Mouse (Mus musculus) megakaryocyte progenitor cell, adult 5-6 weeks (primary cell): ENCODE measurements around the gene Gal3st3. TPM values are rescaled to one million over a fixed set of nuclear protein-coding genes. Genes with fewer than 3 reads are reported as not detected.
A peak's percentile ranks its signal among the peaks of the same experiment; 100 is the strongest.
"Not testable (repeated sequence)": the region's sequence is repeated elsewhere in the genome, so short reads cannot be mapped to it uniquely, and the experiment has no call there.

Experiments used
- ATAC-seq: replicated peaks from 2 replicates; pipeline ENCODE4 v1.8.0; 2016; ENCODE audit warnings: mild to moderate bottlenecking, moderate TSS enrichment, inconsistent platforms; ENCODE audit not compliant: poor library complexity
- total RNA-seq, 2 experiments: library from RNA; stranded (forward) in 1 of 2; stranded (reverse) in 1 of 2; fragments of 157-497, 149-512 nt in 1 of 2; fragments of 200-1000 nt in 1 of 2; gene quantifications; 2 replicates each; pipeline versions ENCODE4 v1.2.3 to v1.2.4; 2015 to 2017

Gene Gal3st3
- total RNA-seq, 2 experiments from 2014 or later, result not detected

- ATAC-seq, result no peak
Observed at GRCm38 (mm10) chr19:5306968-5307734, 9.0 kb downstream of the Gal3st3 start.

- ATAC-seq, result no peak
Observed at GRCm38 (mm10) chr19:5309025-5309424, 10.9 kb downstream of the Gal3st3 start.

DNA sequence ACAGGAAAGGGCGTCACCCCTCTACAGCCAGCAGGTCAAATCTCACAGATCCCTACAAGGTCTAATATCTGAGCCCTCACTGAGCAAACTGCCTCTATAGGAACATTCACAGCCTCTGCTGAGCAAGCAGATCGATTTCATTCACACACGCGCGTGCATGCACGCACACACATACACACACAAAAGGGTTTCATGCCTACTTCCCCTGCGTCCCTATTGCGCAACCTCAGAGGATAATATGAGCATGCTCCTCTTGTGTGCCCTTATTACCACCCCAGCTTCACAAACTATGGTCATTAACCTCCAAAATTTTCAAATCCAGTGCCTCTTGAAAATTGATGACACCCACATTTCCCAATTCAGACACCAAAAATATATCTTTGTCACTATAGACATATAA is 15.1 kb downstream of the Gal3st3 start:
- no peak for ATAC-seq

- ATAC-seq, result 0 out of 2 replicates have a peak, but pooled peaks have one; percentile 48
Observed at GRCm38 (mm10) chr19:5323801-5324200, 25.7 kb downstream of the Gal3st3 start.

DNA sequence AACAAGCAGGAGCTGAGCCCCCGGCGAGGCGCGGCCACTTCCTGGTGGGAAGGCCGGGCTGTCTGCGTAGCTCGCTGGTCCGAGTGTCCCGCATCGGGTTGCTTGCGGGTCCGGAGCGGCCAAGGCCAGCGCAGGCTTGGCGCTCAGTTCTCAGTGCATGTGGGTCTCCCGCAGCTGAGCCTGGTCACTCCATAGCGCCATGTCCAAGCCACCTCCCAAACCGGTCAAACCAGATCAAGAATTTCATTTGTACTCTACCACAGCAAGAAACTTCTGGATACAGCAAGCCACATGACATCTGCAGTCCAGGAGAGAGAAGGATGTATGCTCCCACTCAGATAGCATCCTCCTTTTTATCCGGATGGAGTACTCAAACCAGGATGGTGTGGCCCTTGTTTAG is 29.8 kb downstream of the Gal3st3 start:
- ATAC-seq, result no peak

DNA sequence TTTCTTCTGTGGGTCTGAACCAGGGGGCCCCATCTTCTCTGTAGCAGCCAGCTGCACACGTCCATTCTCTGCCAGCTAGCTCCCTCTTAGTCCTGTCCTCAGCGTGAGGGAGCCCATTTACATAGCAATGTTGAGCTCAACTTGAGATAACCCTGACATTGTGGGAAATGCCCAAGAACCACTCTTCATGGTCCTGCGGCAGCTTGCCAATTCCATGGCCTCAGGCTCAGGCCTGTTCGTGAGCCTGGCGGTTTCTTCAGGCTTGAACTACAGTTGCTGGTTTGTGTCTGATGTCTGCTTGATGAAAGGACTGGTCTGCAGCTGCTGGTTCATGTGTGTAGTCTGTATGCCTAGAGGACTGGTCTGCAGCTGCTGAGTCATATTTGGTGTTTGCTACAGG is 36.6 kb downstream of the Gal3st3 start:
- ATAC-seq, result no peak

DNA sequence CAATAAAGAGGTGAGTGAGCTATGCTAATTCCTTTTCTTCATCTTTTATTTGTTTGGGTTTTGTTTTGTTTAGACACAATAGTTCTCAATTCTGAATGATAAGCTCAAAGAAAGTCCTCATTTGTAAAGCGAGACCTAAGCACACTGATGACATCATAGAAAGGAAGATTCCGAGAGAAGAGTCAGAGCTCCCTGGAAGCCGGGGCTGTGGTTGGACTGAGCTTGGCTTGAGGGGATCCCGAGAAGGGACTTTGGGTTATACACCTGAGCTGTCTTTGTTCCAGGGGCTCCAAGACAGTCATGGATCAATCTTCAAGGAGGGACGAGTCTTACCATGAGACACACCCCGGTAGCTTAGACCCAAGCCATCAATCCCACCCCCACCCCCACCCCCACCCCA is 37.3 kb downstream of the Gal3st3 start, which contains the start of gene Catsper1:
Catsper1 (plus strand) TSS at position 301 of the 400 bp plus-strand sequence.
- ATAC-seq, result no peak

GRCm38 (mm10) chr19:5337975-5338374 is 39.8 kb downstream of the Gal3st3 start:
- peak; percentile 84 for ATAC-seq

DNA sequence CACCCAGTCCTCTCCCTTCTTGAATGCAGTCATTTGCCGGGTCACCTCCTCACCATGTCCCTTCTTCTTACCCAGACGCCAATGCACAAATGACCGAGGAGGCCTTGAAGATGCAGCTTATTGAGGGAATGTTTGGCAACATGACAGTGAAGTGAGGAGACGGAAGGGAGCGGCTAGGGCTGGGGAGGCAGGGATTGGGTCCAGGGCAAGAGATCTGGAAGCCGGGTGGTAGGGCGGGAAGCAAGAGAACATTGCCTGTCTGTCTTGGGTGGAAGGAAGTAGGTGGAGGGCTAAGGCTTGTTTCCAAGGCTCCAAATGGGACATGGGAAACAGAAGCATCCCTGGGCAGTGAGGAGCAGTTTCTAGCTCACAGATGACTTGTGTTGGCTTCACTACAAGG is 43.2 kb downstream of the Gal3st3 start:
- ATAC-seq, result no peak

- ATAC-seq, result no peak
Observed at GRCm38 (mm10) chr19:5345297-5346131, 47.4 kb downstream of the Gal3st3 start.

- ATAC-seq, result no peak
Observed at GRCm38 (mm10) chr19:5348064-5348463, 49.9 kb downstream of the Gal3st3 start.

GRCm38 (mm10) chr19:5348526-5349501 is 50.7 kb downstream of the Gal3st3 start:
- ATAC-seq, result peak; percentile 86

GRCm38 (mm10) chr19:5349502-5349873 is 51.4 kb downstream of the Gal3st3 start, which contains the start of gene Cst6:
Gene Cst6, minus strand, starts transcription at chr19:5349574.
- ATAC-seq, result not testable (repeated sequence)

GRCm38 (mm10) chr19:5353609-5354008 is 55.5 kb downstream of the Gal3st3 start:
- ATAC-seq, result no peak

DNA sequence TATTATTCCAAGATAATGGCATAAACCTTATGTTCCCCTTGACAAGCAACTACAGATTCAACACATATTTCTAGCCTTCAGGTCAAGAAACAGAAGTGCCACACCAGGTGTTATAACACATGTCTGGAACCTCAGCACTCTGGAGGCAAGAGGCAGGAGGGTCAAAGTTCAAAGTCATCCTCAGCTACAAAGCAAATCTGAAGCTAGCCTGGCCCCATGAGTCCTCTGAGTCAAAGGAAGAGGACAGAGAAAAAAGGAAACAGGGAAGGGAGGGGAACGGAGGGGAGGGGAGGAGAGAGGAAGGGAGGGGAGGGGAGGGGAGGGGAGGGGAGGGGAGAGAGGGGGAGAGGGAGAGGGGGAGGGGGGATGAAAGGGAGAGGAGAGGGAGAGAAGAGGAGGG is 57.9 kb downstream of the Gal3st3 start:
- no peak for ATAC-seq

Other genes starting within 250 kb of the Gal3st3 start
- gene Rin1, start 247.8 kb upstream of the Gal3st3 start, total RNA-seq (2015), result 0.17 and 0.22 TPM in 2 replicates
- gene Rin1, start 247.8 kb upstream of the Gal3st3 start, total RNA-seq (2017), result 0.12 and 0.47 TPM in 2 replicates
- 0.20 and 0.30 TPM in 2 replicates for gene Cd248, start 230.3 kb upstream of the Gal3st3 start, total RNA-seq (2015)
- gene Cd248, start 230.3 kb upstream of the Gal3st3 start, total RNA-seq (2017), result 0.20 and 0.25 TPM in 2 replicates
- gene Tmem151a, start 212.8 kb upstream of the Gal3st3 start, total RNA-seq (2015), result 0.02 TPM in 1 of 2 replicates, not detected in the other
- not detected in 2 replicates for gene Tmem151a, start 212.8 kb upstream of the Gal3st3 start, total RNA-seq (2017)
- gene Yif1a, start 209.8 kb upstream of the Gal3st3 start, total RNA-seq (2015), result 44.2 and 45.3 TPM in 2 replicates
- gene Yif1a, start 209.8 kb upstream of the Gal3st3 start, total RNA-seq (2017), result 9.1 and 12.3 TPM in 2 replicates
- 0.17 and 0.66 TPM in 2 replicates for gene Cnih2, start 199.8 kb upstream of the Gal3st3 start, total RNA-seq (2015)
- not detected in 2 replicates for gene Cnih2, start 199.8 kb upstream of the Gal3st3 start, total RNA-seq (2017)
- gene Rab1b, start 191.3 kb upstream of the Gal3st3 start, total RNA-seq (2015), result 50.8 and 56.7 TPM in 2 replicates
- 78.1 and 106 TPM in 2 replicates for gene Rab1b, start 191.3 kb upstream of the Gal3st3 start, total RNA-seq (2017)
- gene Klc2, start 179.8 kb upstream of the Gal3st3 start, total RNA-seq (2015), result 1.2 and 1.6 TPM in 2 replicates
- 2.7 and 3.8 TPM in 2 replicates for gene Klc2, start 179.8 kb upstream of the Gal3st3 start, total RNA-seq (2017)
- gene Pacs1, start 25.2 kb upstream of the Gal3st3 start, total RNA-seq (2015), result 14.8 and 16.2 TPM in 2 replicates
- gene Pacs1, start 25.2 kb upstream of the Gal3st3 start, total RNA-seq (2017), result 5.1 and 7.1 TPM in 2 replicates
- gene Sf3b2, start 2.9 kb upstream of the Gal3st3 start, total RNA-seq (2015), result 119 and 147 TPM in 2 replicates
- 239 and 261 TPM in 2 replicates for gene Sf3b2, start 2.9 kb upstream of the Gal3st3 start, total RNA-seq (2017)
- not detected in 2 replicates for gene Catsper1, start 37.4 kb downstream of the Gal3st3 start, total RNA-seq (2015)
- not detected in 2 replicates for gene Catsper1, start 37.4 kb downstream of the Gal3st3 start, total RNA-seq (2017)
- gene Cst6, start 51.2 kb downstream of the Gal3st3 start, total RNA-seq (2015), result not detected in 2 replicates
- not detected in 2 replicates for gene Cst6, start 51.2 kb downstream of the Gal3st3 start, total RNA-seq (2017)
- gene Eif1ad, start 68.4 kb downstream of the Gal3st3 start, total RNA-seq (2015), result 48.9 and 54.7 TPM in 2 replicates
- 67.8 and 86.2 TPM in 2 replicates for gene Eif1ad, start 68.4 kb downstream of the Gal3st3 start, total RNA-seq (2017)
- 499 and 504 TPM in 2 replicates for gene Banf1, start 68.8 kb downstream of the Gal3st3 start, total RNA-seq (2015)
- gene Banf1, start 68.8 kb downstream of the Gal3st3 start, total RNA-seq (2017), result 66.7 and 68.5 TPM in 2 replicates
- 65.3 and 65.9 TPM in 2 replicates for gene Sart1, start 90.4 kb downstream of the Gal3st3 start, total RNA-seq (2015)
- 83.8 and 105 TPM in 2 replicates for gene Sart1, start 90.4 kb downstream of the Gal3st3 start, total RNA-seq (2017)
- not detected in 2 replicates for gene Tsga10ip, start 104.2 kb downstream of the Gal3st3 start, total RNA-seq (2015)
- 0.34 TPM in 1 of 2 replicates, not detected in the other for gene Tsga10ip, start 104.2 kb downstream of the Gal3st3 start, total RNA-seq (2017)
- gene Drap1, start 126.6 kb downstream of the Gal3st3 start, total RNA-seq (2015), result 120 and 142 TPM in 2 replicates
- gene Drap1, start 126.6 kb downstream of the Gal3st3 start, total RNA-seq (2017), result 105 and 109 TPM in 2 replicates
- gene AI837181, start 126.8 kb downstream of the Gal3st3 start, total RNA-seq (2015), result 18.4 and 18.6 TPM in 2 replicates
- 8.6 and 11.9 TPM in 2 replicates for gene AI837181, start 126.8 kb downstream of the Gal3st3 start, total RNA-seq (2017)
- gene Fosl1, start 149.2 kb downstream of the Gal3st3 start, total RNA-seq (2015), result 0.47 and 0.98 TPM in 2 replicates
- 1.2 TPM in 1 of 2 replicates, not detected in the other for gene Fosl1, start 149.2 kb downstream of the Gal3st3 start, total RNA-seq (2017)
- 0.99 and 1.2 TPM in 2 replicates for gene Ccdc85b, start 159.6 kb downstream of the Gal3st3 start, total RNA-seq (2015)
- gene Ccdc85b, start 159.6 kb downstream of the Gal3st3 start, total RNA-seq (2017), result 2.5 and 3.0 TPM in 2 replicates
- 50.2 and 73.5 TPM in 2 replicates for gene Fibp, start 162.3 kb downstream of the Gal3st3 start, total RNA-seq (2015)
- gene Fibp, start 162.3 kb downstream of the Gal3st3 start, total RNA-seq (2017), result 107 and 197 TPM in 2 replicates
- 0.47 and 0.83 TPM in 2 replicates for gene Ctsw, start 170.2 kb downstream of the Gal3st3 start, total RNA-seq (2015)
- 0.44 and 0.79 TPM in 2 replicates for gene Ctsw, start 170.2 kb downstream of the Gal3st3 start, total RNA-seq (2017)
- 0.54 TPM in 1 of 2 replicates, not detected in the other for gene Efemp2, start 175.6 kb downstream of the Gal3st3 start, total RNA-seq (2015)
- gene Efemp2, start 175.6 kb downstream of the Gal3st3 start, total RNA-seq (2017), result not detected in 2 replicates
- 20.4 and 28.8 TPM in 2 replicates for gene Mus81, start 190.1 kb downstream of the Gal3st3 start, total RNA-seq (2015)
- gene Mus81, start 190.1 kb downstream of the Gal3st3 start, total RNA-seq (2017), result 10.3 and 11.6 TPM in 2 replicates
- 1,737 and 1,793 TPM in 2 replicates for gene Cfl1, start 192.1 kb downstream of the Gal3st3 start, total RNA-seq (2015)
- 1,233 and 1,355 TPM in 2 replicates for gene Cfl1, start 192.1 kb downstream of the Gal3st3 start, total RNA-seq (2017)
- gene 1700020D05Rik, start 205.5 kb downstream of the Gal3st3 start, total RNA-seq (2015), result 0.66 and 1.7 TPM in 2 replicates
- 1.5 TPM in 1 of 2 replicates, not detected in the other for gene 1700020D05Rik, start 205.5 kb downstream of the Gal3st3 start, total RNA-seq (2017)
- 0.73 and 2.8 TPM in 2 replicates for gene Snx32, start 212.2 kb downstream of the Gal3st3 start, total RNA-seq (2015)
- 1.7 and 1.9 TPM in 2 replicates for gene Snx32, start 212.2 kb downstream of the Gal3st3 start, total RNA-seq (2017)